Comparison of ENCODE assay signal across 9 mouse cellular contexts in genomic region chrX:99215111-99215510, GRCm38 (mm10).
A peak's percentile ranks its signal among the peaks of the same experiment; 100 is the strongest.
DNase-seq lines count a peak whose midpoint lies in the region.
"Had no signal": no experiment of that assay in that cellular context is flagged by ENCODE, and none has a peak within 500 bp of the region (broad histone marks: within the 10 kb centered on the region; RNA-seq: fewer than 3 reads in every experiment).

No protein-coding gene starts in this region.

- peak; percentile 22 for DNase-seq in gastrocnemius, postnatal 10 days
- DNase-seq in gastrocnemius, postnatal 4 days (ENCODE audit: low spot score in 2 of 2) = no peak
- DNase-seq in kidney, postnatal 4 days = peak; percentile 66 to 76
- no peak for DNase-seq in kidney, postnatal 25 days
- DNase-seq in heart, postnatal 10 days = peak; percentile 60 to 61
- peak; percentile 26 for DNase-seq in skeletal muscle tissue, adult 2 months (ENCODE audit: low read depth, low spot score)
- DNase-seq in layer of hippocampus, adult 9-11 months = no peak
- no peak for DNase-seq in adrenal gland, postnatal 36 days
- DNase-seq: right cerebral cortex, postnatal 14 days had no signal

- intact Hi-C loops in heart, postnatal 10 days (cut with DNase I) = loop anchor here (5.0 kb wide), 2 partner anchors 72 to 142 kb away; no protein-coding TSS in a partner anchor

Comparison
In these comparisons a context has a peak if more than half of its experiments do, and no peak if none do; other contexts are left out.
1. DNase-seq: peak in gastrocnemius, postnatal 10 days (single experiment), kidney, postnatal 4 days (2 of 2), heart, postnatal 10 days (2 of 2) and skeletal muscle tissue, adult 2 months (single experiment); none in gastrocnemius, postnatal 4 days (0 of 2), kidney, postnatal 25 days (0 of 2), layer of hippocampus, adult 9-11 months (single experiment) and adrenal gland, postnatal 36 days (0 of 2).